Mouse (Mus musculus): Measurements from ENCODE around the gene Cacna2d2. TPM values are rescaled to one million over a fixed set of nuclear protein-coding genes. Genes with fewer than 3 reads are reported as not detected.

Gene Cacna2d2
- total RNA-seq, 2 experiments from 2014 or later, result 0.37 to 1.5 TPM

DNA sequence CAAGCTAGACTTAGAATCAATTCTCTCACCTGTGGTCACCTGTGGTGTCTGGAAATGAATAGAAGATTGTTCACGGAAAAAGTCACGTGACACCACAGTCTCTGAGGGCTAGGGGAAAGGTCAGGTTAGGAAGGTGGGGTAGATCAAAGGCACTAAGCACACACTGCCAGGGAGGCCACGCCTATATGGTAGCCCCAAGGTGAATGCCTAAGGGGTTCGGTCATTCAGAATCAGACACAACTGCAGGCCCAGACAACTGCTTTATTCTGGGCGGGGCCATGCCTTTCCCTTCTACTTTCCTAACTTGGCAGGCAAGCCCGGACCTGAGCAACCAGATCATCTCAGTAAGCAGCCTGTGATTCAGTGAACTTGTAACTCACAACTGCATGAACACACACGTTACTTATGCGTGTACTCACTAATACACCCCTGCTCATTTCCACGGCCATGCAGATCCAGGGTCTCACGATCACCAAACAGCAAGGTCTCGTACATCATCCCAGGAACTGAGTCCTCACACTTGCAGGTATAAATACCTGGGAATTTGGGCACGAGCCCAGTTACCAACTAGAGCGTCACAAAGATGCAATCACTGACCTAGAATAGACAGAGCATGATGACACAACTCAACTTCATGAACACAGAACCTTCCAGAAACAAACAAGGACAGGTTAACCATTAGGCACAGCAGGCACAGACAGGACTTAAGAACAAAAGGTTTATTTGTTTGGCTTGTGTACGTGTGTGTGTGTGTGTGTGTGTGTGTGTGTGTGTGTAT is 176.4 kb downstream of the Cacna2d2 start:
- no peak for ATAC-seq (replicated peaks; ENCODE audit: poor library complexity)

- peak; percentile 71 for ATAC-seq (replicated peaks; ENCODE audit: poor library complexity)
Observed at GRCm38 (mm10) chr9:107576357-107577107, 177.1 kb downstream of the Cacna2d2 start, which contains the start of gene Hyal1. Gene Hyal1, plus strand, starts transcription at chr9:107576927.

GRCm38 (mm10) chr9:107577871-107578270 is 178.5 kb downstream of the Cacna2d2 start:
- ATAC-seq (replicated peaks; ENCODE audit: poor library complexity), result no peak

DNA sequence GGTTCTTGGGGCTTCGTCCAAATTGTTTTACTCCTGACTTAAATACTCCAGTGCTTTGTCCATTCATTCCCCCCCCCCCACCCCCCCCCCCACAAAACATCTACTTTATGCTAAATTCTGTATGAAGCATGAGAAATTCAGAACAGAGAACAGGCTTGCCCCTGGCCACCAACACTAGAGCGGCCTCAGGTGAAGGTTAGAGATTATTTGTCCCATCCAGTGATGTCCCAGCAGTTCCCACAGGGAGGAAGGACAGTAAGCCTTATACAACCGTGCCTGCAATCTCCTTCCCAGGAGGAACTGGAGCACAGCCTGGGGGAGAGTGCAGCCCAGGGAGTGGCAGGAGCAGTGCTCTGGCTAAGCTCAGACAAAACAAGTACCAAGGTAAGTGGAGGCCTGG is 179.2 kb downstream of the Cacna2d2 start, which contains the start of gene Naa80:
TSS of gene Naa80 (plus strand) at position 301 of the 400 bp plus-strand sequence.
- no peak for ATAC-seq (replicated peaks; ENCODE audit: poor library complexity)

Other genes starting within 250 kb of the Cacna2d2 start
- 1.2 TPM in 1 of 2 replicates, not detected in the other for gene Dock3, start 167.7 kb upstream of the Cacna2d2 start, total RNA-seq (2015)
- gene Dock3, start 167.7 kb upstream of the Cacna2d2 start, total RNA-seq (2017), result not detected in 2 replicates
- 100 and 115 TPM in 2 replicates for gene Mapkapk3, start 109.7 kb upstream of the Cacna2d2 start, total RNA-seq (2015)
- gene Mapkapk3, start 109.7 kb upstream of the Cacna2d2 start, total RNA-seq (2017), result 175 and 186 TPM in 2 replicates
- 0.51 and 0.86 TPM in 2 replicates for gene Cish, start 103.6 kb upstream of the Cacna2d2 start, total RNA-seq (2015)
- 0.21 and 0.34 TPM in 2 replicates for gene Cish, start 103.6 kb upstream of the Cacna2d2 start, total RNA-seq (2017)
- 14.5 and 20.2 TPM in 2 replicates for gene Hemk1, start 61.3 kb upstream of the Cacna2d2 start, total RNA-seq (2015)
- 12.0 and 14.0 TPM in 2 replicates for gene Hemk1, start 61.3 kb upstream of the Cacna2d2 start, total RNA-seq (2017)
- 0.07 TPM in 1 of 2 replicates, not detected in the other for gene 6430571L13Rik, start 59.0 kb upstream of the Cacna2d2 start, total RNA-seq (2015)
- gene 6430571L13Rik, start 59.0 kb upstream of the Cacna2d2 start, total RNA-seq (2017), result 0.08 and 0.17 TPM in 2 replicates
- gene Tmem115, start 134.3 kb downstream of the Cacna2d2 start, total RNA-seq (2015), result 9.9 and 12.3 TPM in 2 replicates
- gene Tmem115, start 134.3 kb downstream of the Cacna2d2 start, total RNA-seq (2017), result 14.5 and 19.9 TPM in 2 replicates
- gene Cyb561d2, start 142.6 kb downstream of the Cacna2d2 start, total RNA-seq (2015), result 19.3 and 22.8 TPM in 2 replicates
- 12.2 and 16.3 TPM in 2 replicates for gene Cyb561d2, start 142.6 kb downstream of the Cacna2d2 start, total RNA-seq (2017)
- 9.2 and 14.3 TPM in 2 replicates for gene Nprl2, start 142.6 kb downstream of the Cacna2d2 start, total RNA-seq (2015)
- gene Nprl2, start 142.6 kb downstream of the Cacna2d2 start, total RNA-seq (2017), result 10.7 and 13.0 TPM in 2 replicates
- 0.12 TPM in 1 of 2 replicates, not detected in the other for gene Zmynd10, start 147.7 kb downstream of the Cacna2d2 start, total RNA-seq (2015)
- 0.33 and 0.37 TPM in 2 replicates for gene Zmynd10, start 147.7 kb downstream of the Cacna2d2 start, total RNA-seq (2017)
- gene Rassf1, start 151.9 kb downstream of the Cacna2d2 start, total RNA-seq (2015), result 27.3 and 27.4 TPM in 2 replicates
- gene Rassf1, start 151.9 kb downstream of the Cacna2d2 start, total RNA-seq (2017), result 35.4 and 38.8 TPM in 2 replicates
- gene Tusc2, start 163.6 kb downstream of the Cacna2d2 start, total RNA-seq (2015), result 16.7 and 17.1 TPM in 2 replicates
- gene Tusc2, start 163.6 kb downstream of the Cacna2d2 start, total RNA-seq (2017), result 15.2 and 15.3 TPM in 2 replicates
- gene Hyal2, start 168.3 kb downstream of the Cacna2d2 start, total RNA-seq (2015), result 6.6 and 7.3 TPM in 2 replicates
- 2.8 and 4.1 TPM in 2 replicates for gene Hyal2, start 168.3 kb downstream of the Cacna2d2 start, total RNA-seq (2017)
- 0.44 and 0.54 TPM in 2 replicates for gene Hyal1, start 177.3 kb downstream of the Cacna2d2 start, total RNA-seq (2015)
- 0.54 and 1.1 TPM in 2 replicates for gene Hyal1, start 177.3 kb downstream of the Cacna2d2 start, total RNA-seq (2017)
- 9.3 and 15.4 TPM in 2 replicates for gene Naa80, start 179.3 kb downstream of the Cacna2d2 start, total RNA-seq (2015)
- gene Naa80, start 179.3 kb downstream of the Cacna2d2 start, total RNA-seq (2017), result 9.3 and 10.4 TPM in 2 replicates
- 1.4 and 1.7 TPM in 2 replicates for gene Hyal3, start 181.2 kb downstream of the Cacna2d2 start, total RNA-seq (2015)
- 0.58 TPM in 1 of 2 replicates, not detected in the other for gene Hyal3, start 181.2 kb downstream of the Cacna2d2 start, total RNA-seq (2017)
- gene Ifrd2, start 188.0 kb downstream of the Cacna2d2 start, total RNA-seq (2015), result 68.0 and 93.4 TPM in 2 replicates
- 31.5 and 72.4 TPM in 2 replicates for gene Ifrd2, start 188.0 kb downstream of the Cacna2d2 start, total RNA-seq (2017)
- gene Sema3b, start 209.6 kb downstream of the Cacna2d2 start, total RNA-seq (2015), result not detected in 2 replicates
- not detected in 2 replicates for gene Sema3b, start 209.6 kb downstream of the Cacna2d2 start, total RNA-seq (2017)
- 333 and 362 TPM in 2 replicates for gene Gnai2, start 235.8 kb downstream of the Cacna2d2 start, total RNA-seq (2015)
- gene Gnai2, start 235.8 kb downstream of the Cacna2d2 start, total RNA-seq (2017), result 423 and 432 TPM in 2 replicates

Data from megakaryocyte progenitor cell, adult 5-6 weeks (primary cell).